ENCODE assay signal across 11 mouse cellular contexts in the genomic region with DNA sequence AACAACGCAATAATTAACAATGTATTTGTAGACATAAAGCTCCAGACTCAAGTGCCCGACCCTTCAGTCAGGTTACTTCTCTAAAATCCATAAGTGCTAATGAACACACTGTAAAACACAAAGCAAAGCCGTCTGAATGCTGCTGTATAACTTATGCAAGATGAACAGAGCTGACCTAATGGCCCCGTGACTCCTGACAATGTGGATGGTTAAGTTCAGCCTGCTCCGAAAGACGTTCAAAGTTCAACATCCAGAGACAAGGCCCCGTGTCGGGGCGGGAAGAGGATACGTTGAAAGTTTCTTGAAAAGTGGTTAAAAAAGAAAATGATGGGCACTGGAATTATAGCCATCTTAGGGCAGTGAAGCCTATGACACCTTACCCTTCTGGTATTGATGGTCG.
"Had no signal": no experiment of that assay in that cellular context is flagged by ENCODE, and none has a peak within 500 bp of the region (broad histone marks: within the 10 kb centered on the region; RNA-seq: fewer than 3 reads in every experiment).

No protein-coding gene starts in this region.

- DNase-seq: liver, embryonic 13.5 days; lung, adult 18-20 months; right cerebral cortex, postnatal 14 days; thymus, adult 2 months; thymus, postnatal 25 days had no signal

- H3K36me3 ChIP-seq: limb, embryonic 15.5 days; liver, embryonic 13.5 days; midbrain, embryonic 12.5 days; stomach, embryonic 15.5 days had no signal

- H3K4me2 ChIP-seq: limb, embryonic 15.5 days; liver, embryonic 13.5 days; midbrain, embryonic 12.5 days; stomach, embryonic 15.5 days had no signal

- H3K4me3 ChIP-seq: left cerebral cortex, adult 2 months; limb, embryonic 15.5 days; liver, embryonic 13.5 days; midbrain, embryonic 12.5 days; stomach, embryonic 15.5 days had no signal

- H3K9me3 ChIP-seq: limb, embryonic 15.5 days; midbrain, embryonic 12.5 days; stomach, embryonic 15.5 days had no signal

- H3K9ac ChIP-seq: limb, embryonic 15.5 days; liver, embryonic 13.5 days; midbrain, embryonic 12.5 days; stomach, embryonic 15.5 days had no signal

- ATAC-seq: hindbrain, embryonic 16.5 days; inflammation-experienced regulatory T-cells, adult 6 months had no signal

- H3K27me3 ChIP-seq: liver, embryonic 13.5 days; stomach, embryonic 15.5 days had no signal

- H3K4me1 ChIP-seq: liver, embryonic 13.5 days had no signal

- H3K27ac ChIP-seq: left cerebral cortex, adult 2 months; limb, embryonic 15.5 days; liver, embryonic 13.5 days; midbrain, embryonic 12.5 days; stomach, embryonic 15.5 days had no signal
